In the genomic region with DNA sequence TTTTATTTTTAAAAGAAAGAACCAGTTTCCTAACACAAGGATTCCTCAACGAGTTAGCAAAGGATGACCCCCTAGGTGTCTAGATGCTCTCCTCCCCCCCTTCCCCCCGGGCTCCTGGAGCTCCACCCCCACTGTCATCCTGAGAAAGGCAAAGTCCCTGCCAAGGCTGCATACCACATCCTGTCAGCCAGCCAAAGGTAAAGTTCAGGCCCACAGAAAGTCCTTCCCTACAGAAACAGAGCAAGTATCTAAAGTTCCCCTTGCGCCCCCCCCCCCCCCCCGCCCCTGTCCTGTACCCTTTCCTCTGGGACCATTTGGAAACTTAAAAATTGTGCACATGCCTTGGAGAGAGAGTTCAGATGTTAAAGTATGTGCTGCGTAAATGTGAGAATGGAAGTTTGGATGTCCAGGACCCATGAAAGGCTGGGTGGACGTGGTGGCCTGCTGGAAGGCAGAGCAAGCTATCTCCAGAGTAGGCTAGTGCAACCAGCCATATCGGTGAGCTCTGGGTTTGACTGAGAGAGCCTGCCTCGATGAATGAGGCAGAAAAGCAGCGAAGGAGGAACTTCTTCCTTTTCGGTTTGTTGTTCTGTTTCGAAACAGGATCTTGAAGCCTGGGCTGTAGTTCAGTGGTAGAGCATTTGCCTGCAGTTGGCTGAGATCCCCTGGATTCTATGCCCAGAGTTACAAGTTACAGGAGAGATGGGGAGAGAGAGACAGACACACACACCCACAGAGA, we compare ENCODE assay signal across 8 mouse cellular contexts. TPM values are rescaled to one million over a fixed set of nuclear protein-coding genes. Genes with fewer than 3 reads are reported as not detected.
DNase-seq lines count a peak whose midpoint lies in the region; ATAC-seq and TF ChIP-seq lines count a peak whose summit lies in the region.

No protein-coding gene starts in this region.

- H3K4me3 ChIP-seq in hindbrain, embryonic 14.5 days (replicated peaks; ENCODE audit: low read length) = no peak overlapping the region
- peak overlapping the region; percentile 18 for H3K4me3 ChIP-seq in left cerebral cortex, adult 2 months

- H3K36me3 ChIP-seq in hindbrain, embryonic 14.5 days (replicated peaks; ENCODE audit: control insufficient read depth, insufficient read depth) = no peaks in the 10 kb centered on the region

- no peaks in the 10 kb centered on the region for H3K9me3 ChIP-seq in hindbrain, embryonic 14.5 days (ENCODE audit: control insufficient read depth, low read length)

- H3K27ac ChIP-seq in hindbrain, embryonic 14.5 days = no peak overlapping the region
- H3K27ac ChIP-seq in left cerebral cortex, adult 2 months = no peak overlapping the region

- H3K4me2 ChIP-seq in hindbrain, embryonic 14.5 days (replicated peaks) = peak overlapping the region; percentile 27

- DNase-seq in urinary bladder, postnatal 14 days (ENCODE audit: low spot score) = peak; percentile 50
- no peak for DNase-seq in urinary bladder, postnatal 10 days (ENCODE audit: low spot score)
- peak; percentile 28 to 38 for DNase-seq in frontal cortex, postnatal 36 days (ENCODE audit: low spot score in 2 of 2)
- peak; percentile 49 for DNase-seq in hindbrain, embryonic 14.5 days (ENCODE audit: low spot score)
- peak in 1 of 2 experiments; percentile 26 for DNase-seq in left cerebral cortex, adult 2 months (ENCODE audit: extremely low spot score in 1 of 2, low spot score in 2 of 2)
- DNase-seq in lung, postnatal 4 days = peak; percentile 74 to 77
- DNase-seq in skeletal muscle tissue, adult 2 months (ENCODE audit: low read depth, low spot score) = peak; percentile 63
- no peak for DNase-seq in cerebellum, adult 8-10 months

- peak overlapping the region; percentile 8; the same call in 1 of the 2 replicates for H3K9ac ChIP-seq in hindbrain, embryonic 14.5 days

- no peak for ATAC-seq in hindbrain, embryonic 14.5 days (ENCODE audit: low FRiP score)

- H3K27me3 ChIP-seq in hindbrain, embryonic 14.5 days (ENCODE audit: control insufficient read depth, insufficient read depth, low read length) = no peaks in the 10 kb centered on the region

- peaks cover 18% of the 10 kb centered on the region; the same call in 1 of the 2 replicates for H3K4me1 ChIP-seq in hindbrain, embryonic 14.5 days (replicated peaks; ENCODE audit: control insufficient read depth, insufficient read depth, low read length)

- intact Hi-C loops in left cerebral cortex, adult 2 months (cut with DNase I) = loop anchor here (5.0 kb wide), 1 partner anchor 45 kb away; a partner anchor contains a TSS

- no peak for TF ChIP-seq CTCF in left cerebral cortex, adult 2 months (IDR thresholded peaks at IDR 0.05)

- WGBS in hindbrain, embryonic 14.5 days = 26% methylated on average over 11 of the region's 11 CpGs

RNA-seq across cellular contexts. Expression of a gene that starts 46.3 kb away (rescaled TPM):
- not detected in 2 replicates for polyA plus RNA-seq in hindbrain, embryonic 14.5 days (2014; fragmentation: Nextera tagmentation; extraction: Ambion mirVana)
- total RNA-seq in left cerebral cortex, adult 2 months (2021) = under 1 TPM; 0.40 to 0.57 TPM

Comparison
In these comparisons a context has a peak if more than half of its experiments do, and no peak if none do; other contexts are left out.
1. DNase-seq: peak in urinary bladder, postnatal 14 days (single experiment), frontal cortex, postnatal 36 days (2 of 2), hindbrain, embryonic 14.5 days (single experiment), lung, postnatal 4 days (2 of 2) and skeletal muscle tissue, adult 2 months (single experiment); none in urinary bladder, postnatal 10 days (single experiment) and cerebellum, adult 8-10 months (single experiment).